Mouse (Mus musculus) heart, embryonic 16.5 days (tissue): Measurements from ENCODE around the gene Scube1. TPM values are rescaled to one million over a fixed set of nuclear protein-coding genes. Genes with fewer than 3 reads are reported as not detected.
A peak's percentile ranks its signal among the peaks of the same experiment; 100 is the strongest.

Experiments
- ATAC-seq: fragments of 200-750 bp; cut with Nextera tagmentation; replicated peaks from 2 replicates; pipeline ENCODE4 v1.8.0; 2017; ENCODE audit warnings: moderate number of reproducible peaks; ENCODE audit not compliant: insufficient read depth, low FRiP score; ENCODE audit errors: extremely low read depth
- H3K27ac ChIP-seq: fragments of 300-500 bp; sonication (generic); 2 replicates; pipeline ENCODE4 v1.5.1; 2014; ENCODE audit warnings: mild to moderate bottlenecking, low read length, control low read depth, moderate library complexity
- H3K27me3 ChIP-seq: fragments of 300-500 bp; sonication (generic); 2 replicates; pipeline ENCODE4 v1.6.1; 2014; ENCODE audit warnings: low read length, mixed read lengths; ENCODE audit not compliant: control insufficient read depth, insufficient read depth
- H3K36me3 ChIP-seq: fragments of 300-500 bp; sonication (generic); 2 replicates; pipeline ENCODE4 v1.6.1; 2014; ENCODE audit not compliant: control insufficient read depth, insufficient read depth
- H3K4me1 ChIP-seq: fragments of 300-500 bp; sonication (generic); 2 replicates; pipeline ENCODE4 v1.6.1; 2014; ENCODE audit warnings: low read length, mixed read lengths; ENCODE audit not compliant: control insufficient read depth, insufficient read depth
- H3K4me2 ChIP-seq: fragments of 300-500 bp; sonication (generic); 2 replicates; pipeline ENCODE4 v1.6.1; 2014; ENCODE audit warnings: low read depth, mild to moderate bottlenecking, control low read depth, low read length
- H3K4me3 ChIP-seq: fragments of 300-500 bp; sonication (generic); 2 replicates; pipeline ENCODE4 v1.5.1; 2014; ENCODE audit warnings: mild to moderate bottlenecking, control low read depth, low read length
- H3K9ac ChIP-seq: fragments of 300-500 bp; sonication (generic); 2 replicates; pipeline ENCODE4 v1.6.1; 2014; ENCODE audit warnings: low read length, control low read depth
- H3K9me3 ChIP-seq: fragments of 300-500 bp; sonication (generic); replicated peaks from 2 replicates; pipeline ENCODE4 v1.6.1; 2016; ENCODE audit warnings: low read length; ENCODE audit not compliant: control insufficient read depth
- WGBS: fragments of 180-500 bp; shearing (Covaris S2); extraction: QIAGEN DNeasy Blood & Tissue Kit; methylation state at CpG from one replicate; pipeline ENCODE4 v1.1.7; 2014; 5-methylcytosine and 5-hydroxymethylcytosine counted together
- polyA plus RNA-seq: library from polyadenylated mRNA; unstranded; fragments of >200 nt; fragmentation: Nextera tagmentation; extraction: Ambion mirVana; gene quantifications from 2 replicates; pipeline ENCODE4 v1.2.1, GENCODE M21; 2015

Scube1 gene
- polyA plus RNA-seq: 4.0 and 5.6 TPM in 2 replicates

DNA sequence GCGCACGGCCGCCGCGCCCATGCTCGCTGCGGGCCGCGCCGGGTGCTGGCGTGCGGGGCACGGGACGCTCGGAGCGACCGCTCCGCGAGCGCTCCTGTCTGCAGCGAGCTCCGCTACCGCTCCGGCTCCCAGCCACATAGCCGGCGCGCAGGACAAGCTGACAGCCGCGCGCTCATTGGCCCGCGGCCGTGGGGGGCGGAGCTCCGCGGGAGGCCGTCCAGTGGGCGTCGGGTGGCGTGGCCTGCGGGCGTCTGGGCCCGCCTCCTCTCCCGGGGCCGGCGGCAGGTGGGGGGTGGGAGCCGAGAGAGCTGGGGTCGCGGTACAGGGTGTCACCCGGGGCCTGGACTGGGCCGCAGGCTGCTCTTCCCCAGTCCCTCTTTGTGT, at the start of gene Scube1:
Scube1 (minus strand) TSS at position 136 of the 384 bp plus-strand sequence.
- 0% methylated on average over 51 of the region's 51 CpGs for WGBS
- Histone ChIP-seq H3K9me3 (no peaks in the 10 kb centered on the region), H3K4me2 (peak within 1 kb of the TSS; percentile 89), H3K27ac (no peak within 1 kb of the TSS), H3K4me1 (peaks cover 10% of the 10 kb centered on the region), H3K4me3 (peak within 1 kb of the TSS; percentile 61), H3K27me3 (peaks cover 57% of the 10 kb centered on the region), H3K36me3 (no peaks in the 10 kb centered on the region), H3K9ac (peak within 1 kb of the TSS; percentile 71)
- peak; percentile 97 for ATAC-seq

DNA sequence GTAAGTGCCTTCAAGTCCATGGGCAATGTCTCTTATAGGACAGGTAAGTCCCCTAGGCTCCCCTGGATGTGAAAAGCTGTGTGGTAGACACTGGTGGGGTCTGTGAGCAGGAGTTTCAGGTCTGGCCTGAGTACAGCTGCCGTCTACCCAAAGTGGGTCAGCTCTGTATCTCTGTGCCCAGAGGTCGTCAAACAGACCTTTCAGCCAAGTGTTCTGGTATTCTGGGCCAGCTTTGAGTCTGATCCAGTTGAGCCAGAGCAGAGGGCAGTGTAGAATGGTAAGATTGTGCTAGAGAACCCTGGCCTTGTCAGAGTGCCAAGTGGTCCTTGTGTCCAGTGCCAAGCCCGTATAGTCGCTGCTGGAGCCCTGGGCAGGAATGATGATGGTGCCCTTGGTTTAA, 48.1 kb upstream of the Scube1 start:
- no peak overlapping the region for H3K9ac ChIP-seq
- WGBS: 47% methylated on average over 4 of the region's 4 CpGs
- H3K4me2 ChIP-seq: no peak overlapping the region
- peaks cover 9% of the 10 kb centered on the region for H3K4me1 ChIP-seq
- H3K9me3 ChIP-seq: no peaks in the 10 kb centered on the region
- peaks cover 83% of the 10 kb centered on the region for H3K27me3 ChIP-seq
- ATAC-seq: 0 out of 2 replicates have a peak, but pooled peaks have one; percentile 4
- no peak overlapping the region for H3K4me3 ChIP-seq
- H3K36me3 ChIP-seq: no peaks in the 10 kb centered on the region
- H3K27ac ChIP-seq: no peak overlapping the region

DNA sequence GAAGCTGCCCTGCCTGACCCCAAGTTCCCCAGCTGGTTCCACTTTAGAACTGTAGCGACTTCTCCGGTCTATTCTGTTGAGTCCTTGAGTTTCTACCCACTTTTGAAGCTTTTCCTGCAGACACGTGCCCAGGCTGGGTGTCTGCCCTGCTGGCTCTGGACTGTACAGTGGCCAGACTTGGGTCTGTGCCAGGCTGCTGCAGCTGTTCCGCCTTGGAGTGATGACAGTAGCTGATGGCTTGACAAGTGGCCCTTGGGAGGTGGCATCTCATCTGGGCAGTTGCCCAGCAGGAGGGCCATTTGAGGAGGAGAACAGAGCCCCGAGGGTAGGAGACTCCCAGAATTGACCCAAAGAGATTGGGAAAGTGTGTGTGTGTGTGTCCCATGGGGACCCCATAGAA, 47.6 kb upstream of the Scube1 start:
- H3K9ac ChIP-seq: no peak overlapping the region
- H3K4me3 ChIP-seq: no peak overlapping the region
- H3K27me3 ChIP-seq: peaks cover 83% of the 10 kb centered on the region
- no peaks in the 10 kb centered on the region for H3K36me3 ChIP-seq
- no peaks in the 10 kb centered on the region for H3K9me3 ChIP-seq
- H3K4me2 ChIP-seq: no peak overlapping the region
- ATAC-seq: peak; percentile 83
- peaks cover 9% of the 10 kb centered on the region for H3K4me1 ChIP-seq
- no peak overlapping the region for H3K27ac ChIP-seq
- 36% methylated on average over 5 of the region's 5 CpGs for WGBS

DNA sequence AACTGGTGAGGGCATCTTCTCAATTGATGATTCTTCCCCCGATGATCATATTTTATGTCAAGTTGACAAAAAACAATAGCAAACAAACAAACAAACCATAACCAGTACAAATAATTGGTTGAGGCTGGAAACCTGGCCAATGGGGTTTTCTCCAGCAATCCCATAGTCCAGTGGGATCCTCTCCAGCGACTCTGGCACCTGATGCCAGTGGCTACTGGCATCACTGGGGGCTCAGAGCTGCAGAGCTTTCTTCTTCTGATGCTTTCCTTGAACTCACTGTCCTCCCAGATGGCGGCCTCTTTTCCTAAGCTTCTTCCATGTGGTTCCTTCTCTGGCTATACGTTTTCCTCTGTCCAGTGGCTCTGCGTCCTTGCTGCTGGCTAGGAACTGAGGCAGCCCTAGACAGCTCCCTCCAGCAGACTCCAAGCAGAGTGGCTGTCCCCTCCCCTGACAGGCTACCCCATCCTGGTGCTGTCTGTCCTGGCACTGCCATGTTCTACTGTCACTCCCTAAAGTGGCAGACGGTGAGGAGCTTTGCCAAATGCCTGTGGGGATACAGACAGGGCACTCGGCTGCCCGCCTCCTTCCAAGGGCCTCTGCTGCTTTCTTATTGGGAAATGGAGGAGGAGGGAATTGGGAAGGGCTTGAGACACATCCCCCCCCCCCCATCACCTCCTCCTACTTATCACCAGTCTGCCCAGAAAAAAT, 46.7 kb upstream of the Scube1 start:
- Histone ChIP-seq H3K9ac (no peak overlapping the region), H3K27ac (no peak overlapping the region), H3K36me3 (no peaks in the 10 kb centered on the region), H3K27me3 (peaks cover 78% of the 10 kb centered on the region), H3K4me3 (no peak overlapping the region), H3K4me1 (peaks cover 9% of the 10 kb centered on the region), H3K9me3 (no peaks in the 10 kb centered on the region), H3K4me2 (no peak overlapping the region)
- ATAC-seq: no peak
- 68% methylated on average over 8 of the region's 8 CpGs for WGBS

DNA sequence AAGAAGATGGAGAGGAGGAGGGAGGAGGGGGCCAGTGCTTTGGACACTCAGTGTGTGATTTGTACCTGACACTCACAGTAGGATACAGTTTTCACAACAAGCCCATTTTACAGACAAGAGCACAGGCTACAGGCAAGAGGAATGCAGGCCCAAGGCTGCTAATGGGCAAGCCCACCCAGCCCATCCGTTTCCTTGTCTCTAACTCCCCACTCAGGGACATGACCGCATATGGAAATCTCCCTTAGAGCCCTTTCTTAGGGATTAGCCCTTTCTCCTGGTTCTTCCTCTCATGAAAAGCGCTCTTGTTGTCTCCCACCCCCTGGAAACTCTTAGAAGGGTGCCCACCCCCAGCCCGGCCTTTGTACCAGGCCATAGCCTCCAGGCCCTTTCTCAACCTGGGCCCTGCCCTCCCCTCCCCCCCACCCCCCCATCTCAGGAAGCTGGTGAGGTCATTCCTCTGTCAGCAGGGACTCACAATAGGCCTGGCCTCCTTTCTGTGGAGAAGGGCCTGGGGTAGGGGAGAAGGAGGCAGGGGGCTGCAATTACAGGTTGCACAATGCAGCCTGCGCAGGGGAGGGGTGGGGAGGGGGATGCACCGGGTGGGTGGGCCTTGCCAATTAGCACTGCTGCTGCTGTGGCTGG, 40.7 kb upstream of the Scube1 start:
- no peak for ATAC-seq
- no peak overlapping the region for H3K27ac ChIP-seq
- no peak overlapping the region for H3K9ac ChIP-seq
- WGBS: 31% methylated on average over 6 of the region's 6 CpGs
- no peaks in the 10 kb centered on the region for H3K4me1 ChIP-seq
- H3K4me2 ChIP-seq: no peak overlapping the region
- no peak overlapping the region for H3K4me3 ChIP-seq
- no peaks in the 10 kb centered on the region for H3K9me3 ChIP-seq
- peaks cover 42% of the 10 kb centered on the region for H3K27me3 ChIP-seq
- no peaks in the 10 kb centered on the region for H3K36me3 ChIP-seq

DNA sequence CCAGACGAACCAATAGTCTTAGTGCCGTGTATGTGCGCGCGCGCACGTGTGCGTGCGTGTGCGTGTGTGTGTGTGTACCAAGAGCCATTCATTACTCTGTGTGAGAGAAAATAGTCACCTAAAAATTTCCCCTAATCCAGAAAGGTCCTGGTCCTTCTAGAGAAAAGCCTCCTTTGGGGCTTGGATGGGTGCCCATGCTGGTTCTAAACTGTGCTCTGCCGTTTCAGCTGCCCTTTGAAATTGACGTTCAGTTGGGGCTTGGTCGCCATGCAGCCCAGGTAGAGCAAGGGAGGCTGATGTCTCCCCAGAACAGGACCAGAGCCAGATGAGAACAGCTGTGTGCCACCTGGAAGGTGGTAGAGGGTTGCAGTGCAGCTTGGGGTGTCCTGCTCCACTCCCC, 36.7 kb upstream of the Scube1 start:
- Histone ChIP-seq H3K4me2 (no peak overlapping the region), H3K27me3 (peaks cover 10% of the 10 kb centered on the region)

DNA sequence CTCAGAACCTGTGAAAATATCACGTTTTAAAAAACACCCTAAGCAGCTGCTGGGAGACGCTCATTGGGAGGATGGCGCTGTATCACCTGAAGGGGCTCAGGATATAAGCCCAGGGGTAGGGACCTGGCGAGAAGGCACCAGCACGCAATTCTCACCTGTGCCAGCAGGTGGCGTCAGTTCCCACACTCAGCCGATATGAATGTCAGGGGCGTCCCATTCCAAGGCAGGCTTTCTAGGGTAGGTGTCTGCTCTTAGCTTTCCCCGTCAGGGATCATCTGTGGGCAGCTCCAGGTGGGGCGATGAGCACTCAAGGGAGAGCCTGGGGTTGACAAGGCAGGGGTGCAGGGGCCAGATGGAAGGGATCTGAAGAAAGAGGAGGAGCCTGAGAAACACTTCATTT, 35.9 kb upstream of the Scube1 start:
- Histone ChIP-seq H3K36me3 (no peaks in the 10 kb centered on the region), H3K4me1 (no peaks in the 10 kb centered on the region), H3K9ac (no peak overlapping the region), H3K9me3 (no peaks in the 10 kb centered on the region), H3K27ac (no peak overlapping the region), H3K4me2 (no peak overlapping the region), H3K4me3 (no peak overlapping the region), H3K27me3 (peaks cover 6% of the 10 kb centered on the region)
- no peak for ATAC-seq
- 3% methylated on average over 10 of the region's 10 CpGs for WGBS

More for the DNA sequence above, 36.7 kb upstream of the Scube1 start:
- Histone ChIP-seq H3K4me3 (no peak overlapping the region), H3K9ac (no peak overlapping the region), H3K36me3 (no peaks in the 10 kb centered on the region), H3K4me1 (no peaks in the 10 kb centered on the region), H3K9me3 (no peaks in the 10 kb centered on the region), H3K27ac (no peak overlapping the region)
- WGBS: 83% methylated on average over 13 of the region's 13 CpGs
- ATAC-seq: no peak

DNA sequence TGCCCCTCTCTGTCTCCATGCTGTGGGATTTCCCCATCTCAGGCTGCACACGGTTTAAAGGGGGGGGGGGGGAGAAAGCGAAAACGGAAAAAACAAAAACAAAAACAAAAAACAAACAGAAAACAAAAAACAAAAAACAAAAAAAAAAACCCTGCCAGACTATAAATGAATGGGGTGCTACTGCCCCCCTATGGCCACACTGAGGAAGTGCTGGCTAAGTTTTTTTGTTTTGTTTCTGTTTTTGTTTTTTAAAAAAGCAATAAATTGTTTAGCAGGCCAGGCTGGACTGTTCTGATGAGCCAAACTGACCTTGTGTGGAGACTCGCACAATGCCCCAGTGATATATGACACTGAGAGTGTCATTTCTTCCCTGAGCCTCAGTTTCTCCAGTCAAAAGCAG, 34.1 kb upstream of the Scube1 start:
- Histone ChIP-seq H3K27me3 (peaks cover 6% of the 10 kb centered on the region), H3K4me2 (no peak overlapping the region), H3K27ac (no peak overlapping the region), H3K4me1 (no peaks in the 10 kb centered on the region), H3K9ac (no peak overlapping the region), H3K4me3 (no peak overlapping the region), H3K9me3 (peaks cover 4% of the 10 kb centered on the region), H3K36me3 (no peaks in the 10 kb centered on the region)
- ATAC-seq: no peak
- 7% methylated on average over 4 of the region's 4 CpGs for WGBS

DNA sequence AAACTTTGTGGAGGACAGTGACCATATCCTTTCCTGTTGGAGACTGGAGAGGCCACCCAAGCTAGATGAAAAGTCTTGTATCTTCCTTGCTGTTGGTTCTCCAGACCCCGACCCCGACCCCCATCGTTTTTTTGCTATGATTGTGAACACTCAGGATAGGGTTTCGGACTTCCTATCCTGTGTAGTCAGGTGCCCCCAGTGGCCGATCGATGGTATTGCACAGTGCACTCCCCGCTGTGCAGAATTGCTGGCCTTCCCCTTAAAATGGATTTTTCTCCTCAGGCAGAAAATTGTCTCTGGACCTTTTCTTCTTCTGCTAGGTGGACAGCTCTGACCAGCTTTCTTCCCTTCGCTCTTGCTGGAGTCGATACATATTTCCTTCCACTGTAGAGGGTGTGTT, 31.9 kb upstream of the Scube1 start:
- no peaks in the 10 kb centered on the region for H3K36me3 ChIP-seq
- H3K4me3 ChIP-seq: no peak overlapping the region
- no peak overlapping the region for H3K4me2 ChIP-seq
- H3K27me3 ChIP-seq: peaks cover 2% of the 10 kb centered on the region
- 30% methylated on average over 9 of the region's 9 CpGs for WGBS
- H3K27ac ChIP-seq: no peak overlapping the region
- no peaks in the 10 kb centered on the region for H3K4me1 ChIP-seq
- H3K9me3 ChIP-seq: peaks cover 4% of the 10 kb centered on the region
- no peak overlapping the region for H3K9ac ChIP-seq
- no peak for ATAC-seq
